Mouse (Mus musculus) cerebellum, postnatal 14 days (tissue): ENCODE results near the gene Nrsn1.
"Not testable (repeated sequence)": the region's sequence is repeated elsewhere in the genome, so short reads cannot be mapped to it uniquely, and the experiment has no call there.

Source experiments
- DNase-seq, 2 experiments: peaks; one replicate each; pipeline ENCODE4 v3.0.0; 2021; ENCODE audit warnings: mixed read lengths in 2 of 2

The Nrsn1 gene

DNA sequence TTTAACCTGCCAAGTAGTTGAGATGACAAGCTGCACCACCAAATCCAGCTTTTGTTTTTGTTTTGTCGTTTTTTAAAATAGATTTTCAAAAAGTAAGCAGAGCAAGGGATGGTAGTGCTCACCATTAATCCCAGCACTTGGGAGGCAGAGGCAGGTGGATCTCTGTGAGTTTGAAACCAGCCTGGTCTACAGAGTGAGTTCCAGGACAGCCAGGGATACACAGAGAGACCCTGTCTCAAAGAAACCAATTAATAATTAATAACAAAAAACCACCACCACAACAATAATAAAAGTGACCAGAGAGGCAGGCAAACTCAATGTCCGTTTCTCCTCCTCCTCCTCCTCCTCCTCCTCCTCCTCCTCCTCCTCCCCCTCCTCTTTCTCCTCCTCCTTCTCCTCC, at the start of gene Nrsn1:
Gene Nrsn1, minus strand, starts transcription at position 101 of the 400 bp plus-strand sequence.
- not testable (repeated sequence) for DNase-seq

DNA sequence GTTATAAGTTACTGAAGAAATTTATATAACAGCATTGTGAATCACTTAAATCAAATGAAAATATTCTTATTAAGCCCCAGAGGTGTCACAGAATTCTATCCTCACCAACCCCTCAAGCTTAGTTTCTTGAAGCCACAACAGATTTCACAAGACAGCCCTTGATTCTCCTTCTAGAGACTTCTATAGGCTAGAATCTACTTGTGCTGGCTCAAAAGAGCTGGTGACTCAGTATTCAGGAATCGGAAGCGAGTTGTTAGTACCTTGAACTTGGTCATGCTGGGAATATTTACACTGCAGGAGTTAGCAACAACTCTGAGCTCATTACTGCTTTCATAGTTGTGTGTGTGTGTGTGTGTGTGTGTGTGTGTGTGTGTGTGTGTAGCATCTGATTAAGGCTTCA, 41.8 kb upstream of the Nrsn1 start:
- no peak for DNase-seq

- DNase-seq: no peak
These were observed 39.8 kb upstream of the Nrsn1 start for GRCm38 (mm10) chr13:25310068-25310467.

DNA sequence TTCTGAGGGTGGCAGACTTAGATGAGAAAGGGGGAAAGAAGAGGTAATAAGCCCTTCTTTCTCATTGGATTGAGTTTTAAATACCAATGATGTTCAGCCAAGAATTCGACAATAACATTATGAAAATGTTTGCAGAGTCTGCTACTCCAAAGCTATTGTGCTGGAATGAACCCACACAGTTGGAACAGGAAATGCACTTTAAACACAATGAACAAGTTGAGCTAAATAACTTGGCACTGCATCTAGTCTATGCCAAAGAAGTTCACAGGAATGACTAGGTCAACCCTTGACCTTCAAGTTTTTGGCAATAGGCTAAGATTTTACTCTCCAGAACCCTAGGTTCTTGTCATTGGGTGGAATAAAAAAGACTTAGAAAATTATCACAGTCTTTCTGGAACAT, 18.4 kb upstream of the Nrsn1 start:
- no peak for DNase-seq

GRCm38 (mm10) chr13:25274934-25275565, 4.7 kb upstream of the Nrsn1 start:
- no peak for DNase-seq

DNA sequence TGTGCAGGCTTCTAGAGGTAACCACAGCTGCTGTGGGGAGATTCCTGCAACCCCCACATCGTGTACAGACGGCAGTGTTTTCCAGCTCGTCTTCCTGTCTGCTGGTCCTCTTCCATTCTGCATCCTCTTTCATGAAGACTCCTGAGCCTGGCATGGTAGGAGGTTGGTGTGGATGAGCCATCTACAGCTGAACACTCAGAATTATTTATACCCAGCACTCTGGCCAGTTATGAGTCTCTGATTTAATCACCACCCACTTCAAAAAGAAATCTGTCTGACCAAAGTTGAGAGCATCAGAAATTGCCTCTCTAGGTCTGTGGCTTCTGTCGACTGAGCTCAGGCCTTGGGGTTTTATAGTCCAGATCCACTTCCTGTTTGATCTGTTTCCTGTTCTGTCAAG, 1.9 kb upstream of the Nrsn1 start:
- DNase-seq: no peak

DNA sequence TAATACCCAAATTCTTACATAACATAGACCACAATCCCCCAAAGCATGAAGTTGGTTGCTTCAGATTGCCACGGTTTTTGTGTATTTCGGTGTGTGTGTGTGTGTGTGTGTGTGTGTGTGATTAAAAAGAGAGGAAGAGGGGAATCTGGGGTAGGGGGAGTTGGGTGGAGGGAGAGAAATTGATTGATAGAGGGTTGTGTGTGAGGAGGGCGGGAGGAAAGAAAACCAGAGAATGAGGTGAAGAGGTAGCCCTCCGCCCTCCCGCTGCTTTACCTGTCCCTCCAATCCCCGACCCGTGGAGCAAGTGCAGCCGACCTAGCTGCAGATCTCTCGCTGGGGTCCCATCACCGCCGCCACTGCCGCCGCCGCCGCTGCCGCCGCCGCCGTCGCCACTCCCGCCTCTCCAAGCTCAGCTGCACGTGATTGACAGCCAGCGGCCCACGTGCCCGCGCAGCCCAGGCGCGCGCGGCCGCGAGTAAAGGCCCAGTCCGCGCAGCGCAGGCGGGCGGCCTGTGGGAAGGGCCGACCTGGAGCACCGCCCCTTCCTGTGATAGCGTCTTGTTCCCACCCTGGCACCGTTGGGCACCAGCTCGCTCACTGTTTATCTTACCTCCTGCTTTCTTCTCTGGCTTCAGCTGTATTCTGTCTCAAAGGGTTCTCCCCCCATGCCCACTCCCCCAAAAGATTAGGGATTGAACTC, 583 bp downstream of the Nrsn1 start:
- peak; percentile 81 to 85 for DNase-seq

GRCm38 (mm10) chr13:25269039-25269438, 1.3 kb downstream of the Nrsn1 start:
- peak; percentile 40 to 41 for DNase-seq

GRCm38 (mm10) chr13:25262748-25263147, 7.6 kb downstream of the Nrsn1 start:
- DNase-seq: no peak

GRCm38 (mm10) chr13:25257608-25258007, 12.7 kb downstream of the Nrsn1 start:
- DNase-seq: peak in 1 of 2 experiments; percentile 17

DNA sequence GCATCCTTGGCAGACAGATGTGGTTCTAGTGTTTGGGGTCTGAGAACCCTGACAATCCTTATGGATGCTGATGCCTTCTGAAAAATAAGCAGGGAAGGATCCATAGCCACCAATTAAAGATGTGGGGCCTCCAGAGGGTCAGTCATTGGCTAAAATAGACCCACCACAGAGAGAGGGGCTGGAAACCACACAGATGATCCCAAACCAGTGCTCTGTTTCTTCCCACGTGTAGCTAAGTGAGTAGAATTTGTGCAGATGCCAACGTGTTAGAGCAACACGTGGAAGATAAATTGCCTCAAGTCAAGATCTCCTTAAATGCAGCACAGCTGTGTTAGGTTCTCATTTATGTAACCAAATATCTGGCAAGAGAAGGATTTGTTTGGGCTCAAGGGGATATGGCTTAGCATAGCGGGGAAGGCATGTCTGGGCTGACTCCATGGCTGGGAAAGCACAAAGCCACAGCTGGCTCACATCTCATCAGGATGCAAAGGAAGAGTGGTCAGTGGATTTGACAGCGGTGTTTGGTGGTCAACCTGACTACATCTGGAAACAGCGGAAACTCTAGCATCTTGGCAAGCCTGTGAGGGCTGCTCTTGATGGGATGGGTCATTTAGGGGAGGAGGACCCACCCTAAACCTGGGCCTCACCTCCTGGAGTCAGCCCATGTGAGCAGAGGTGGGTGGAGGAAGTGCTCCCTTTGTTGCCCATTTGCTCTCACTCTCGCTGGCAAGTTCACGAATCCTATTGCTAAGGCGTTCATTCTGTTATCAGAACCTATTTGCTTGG, 15.6 kb downstream of the Nrsn1 start:
- no peak for DNase-seq

DNA sequence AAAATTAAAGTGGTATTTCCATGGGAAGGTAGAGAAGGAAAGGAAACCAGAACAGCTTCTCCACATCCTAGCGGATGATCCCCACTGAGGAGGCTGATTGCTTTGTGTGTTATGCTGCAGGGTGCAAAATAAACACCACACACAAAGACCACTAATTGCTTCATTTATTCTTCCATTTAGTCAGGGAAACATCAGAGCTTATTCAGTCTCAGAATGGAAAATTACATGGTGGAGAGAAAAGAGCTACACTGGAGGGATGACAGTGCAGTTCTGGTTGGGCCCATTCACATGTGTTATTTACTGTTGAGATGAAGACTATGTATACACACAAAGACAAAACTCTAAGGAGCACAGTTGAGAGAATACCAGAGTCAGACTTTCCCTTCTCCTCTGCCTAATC, 18.4 kb downstream of the Nrsn1 start:
- DNase-seq: no peak

GRCm38 (mm10) chr13:25220186-25220787, 50.0 kb downstream of the Nrsn1 start:
- no peak for DNase-seq

DNA sequence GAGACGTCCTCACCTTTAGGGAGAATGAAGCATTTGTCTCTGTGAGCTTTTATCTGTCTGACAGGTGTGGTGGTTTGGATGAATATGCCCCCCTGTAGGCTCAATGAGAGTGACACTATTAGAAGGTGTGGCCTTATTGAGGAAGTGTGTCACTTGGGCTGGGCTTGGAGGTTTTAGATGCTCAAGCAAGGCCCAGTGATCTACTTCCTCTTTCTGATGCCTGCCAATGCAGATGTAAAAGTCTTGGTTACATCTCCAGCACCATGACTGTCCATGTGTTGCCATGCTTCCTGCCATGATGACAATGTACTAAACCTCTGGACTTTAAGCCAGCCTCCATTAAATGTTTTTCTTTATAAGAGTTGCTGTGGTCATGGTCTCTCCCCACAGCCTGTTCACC, 51.9 kb downstream of the Nrsn1 start:
- no peak for DNase-seq

DNA sequence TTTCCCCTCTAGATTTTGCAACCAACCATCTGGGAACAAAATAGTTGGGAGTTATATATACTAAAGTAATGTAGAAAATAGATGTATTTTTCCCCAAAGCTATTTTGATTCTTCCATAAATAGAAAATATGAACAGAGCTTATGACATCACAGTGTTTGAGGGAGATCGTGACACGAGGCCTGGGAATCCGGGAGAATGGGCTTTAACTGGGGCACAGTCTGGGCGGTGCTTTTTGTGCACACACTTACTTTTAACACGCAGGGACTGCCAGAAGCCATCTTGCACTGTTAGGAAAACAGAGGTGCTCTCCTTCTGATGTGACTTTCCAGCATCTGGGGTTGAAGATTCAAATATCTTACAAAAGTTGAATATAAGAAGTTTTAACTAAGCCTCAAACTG, 63.4 kb downstream of the Nrsn1 start:
- DNase-seq: no peak
